Mouse (Mus musculus) kidney, adult 9 months (tissue): Measurements from ENCODE around the gene Epha2.
A peak's percentile ranks its signal among the peaks of the same experiment; 100 is the strongest.

Source experiments
- DNase-seq: peaks from one replicate; pipeline ENCODE4 v3.0.0; 2022

Epha2 gene

GRCm38 (mm10) chr4:141301116-141301553, at the start of gene Epha2:
Epha2 (plus strand) TSS chr4:141301240.
- peak; percentile 95 for DNase-seq

DNA sequence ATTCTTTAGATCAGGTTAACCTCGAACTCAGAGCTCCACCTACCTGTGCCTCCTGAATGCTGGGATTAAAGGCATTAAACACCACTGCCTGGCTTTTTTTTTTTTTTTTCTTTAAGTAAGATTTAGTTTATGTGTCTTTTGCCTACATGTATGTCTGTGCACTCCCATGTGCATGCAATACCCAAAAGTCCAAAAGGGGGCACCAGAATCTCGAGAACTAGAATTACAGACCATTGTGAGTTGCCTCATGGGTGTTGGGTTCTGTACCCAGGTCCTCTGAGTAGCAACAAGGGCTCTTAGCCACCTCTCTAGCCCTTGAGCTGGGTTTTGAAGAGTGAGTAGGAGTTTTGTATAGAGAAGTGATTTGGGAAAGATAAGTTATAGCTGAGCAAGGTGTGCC, 48.4 kb upstream of the Epha2 start:
- no peak for DNase-seq

DNA sequence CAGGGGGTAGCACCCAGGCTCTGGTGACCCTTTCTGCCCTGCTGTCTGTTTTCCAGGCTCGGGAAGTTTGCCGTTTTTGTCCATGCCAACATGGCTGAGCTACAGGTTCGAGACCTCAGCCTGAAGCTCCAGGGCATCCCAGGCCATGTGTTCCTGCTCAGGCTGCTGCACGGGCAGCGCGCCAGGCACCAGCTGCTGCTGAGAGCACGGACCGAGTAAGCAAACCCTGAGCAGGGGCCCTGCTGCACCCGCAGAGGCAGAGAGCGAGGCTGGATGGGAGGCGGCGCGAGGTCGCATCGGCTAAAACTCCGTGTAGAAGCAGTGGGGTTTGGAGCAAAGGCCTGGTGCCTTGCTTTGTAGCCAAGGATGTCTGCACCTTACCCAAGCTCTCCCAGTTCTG, 46.8 kb upstream of the Epha2 start:
- DNase-seq: no peak

- no peak for DNase-seq
Observed at GRCm38 (mm10) chr4:141257440-141257839, 43.6 kb upstream of the Epha2 start.

GRCm38 (mm10) chr4:141259413-141259812, 41.6 kb upstream of the Epha2 start:
- DNase-seq: no peak

- DNase-seq: no peak
Observed at GRCm38 (mm10) chr4:141260007-141260723, 40.9 kb upstream of the Epha2 start.

GRCm38 (mm10) chr4:141262906-141263637, 38.0 kb upstream of the Epha2 start:
- no peak for DNase-seq

GRCm38 (mm10) chr4:141265979-141266637, 34.9 kb upstream of the Epha2 start:
- DNase-seq: no peak

DNA sequence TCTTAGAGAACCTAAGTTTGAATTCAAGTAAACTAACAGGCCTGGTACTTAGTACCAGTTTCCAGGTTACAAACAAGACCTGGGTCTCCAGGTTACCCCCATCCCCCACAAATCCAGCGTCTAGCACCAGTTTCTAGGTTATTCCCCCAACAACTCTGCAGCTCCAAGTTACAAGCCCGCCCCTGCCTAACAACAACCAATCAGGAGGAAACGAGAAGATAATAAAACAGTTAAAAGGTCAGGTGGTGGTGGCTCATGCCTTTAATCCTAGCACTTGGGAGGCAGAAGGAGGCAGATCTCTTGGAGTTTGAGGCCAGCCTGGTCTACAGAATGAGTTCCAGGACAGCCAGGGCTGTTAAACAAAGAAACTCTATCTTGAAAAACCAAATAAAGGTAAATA, 33.8 kb upstream of the Epha2 start:
- DNase-seq: no peak

DNA sequence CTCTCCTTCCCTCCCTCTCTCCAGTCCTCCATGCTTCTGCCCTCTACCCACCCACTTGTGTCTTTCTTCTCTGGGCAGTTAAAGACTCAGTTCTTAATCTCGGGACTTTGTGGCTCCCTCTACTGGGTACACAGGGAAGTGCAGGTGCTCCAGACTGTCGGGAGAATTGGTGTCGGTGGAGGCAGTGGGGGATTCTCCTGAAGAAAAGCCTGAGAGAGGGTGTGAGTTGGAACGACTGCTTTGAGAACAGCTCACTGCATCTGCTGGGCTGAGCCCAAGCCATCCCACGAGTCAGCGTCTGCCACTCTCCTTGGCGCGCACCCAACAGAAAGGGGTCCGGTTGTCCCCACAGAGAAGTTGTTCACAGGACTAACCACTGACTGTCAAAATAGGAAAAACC, 33.2 kb upstream of the Epha2 start:
- peak; percentile 67 for DNase-seq

DNA sequence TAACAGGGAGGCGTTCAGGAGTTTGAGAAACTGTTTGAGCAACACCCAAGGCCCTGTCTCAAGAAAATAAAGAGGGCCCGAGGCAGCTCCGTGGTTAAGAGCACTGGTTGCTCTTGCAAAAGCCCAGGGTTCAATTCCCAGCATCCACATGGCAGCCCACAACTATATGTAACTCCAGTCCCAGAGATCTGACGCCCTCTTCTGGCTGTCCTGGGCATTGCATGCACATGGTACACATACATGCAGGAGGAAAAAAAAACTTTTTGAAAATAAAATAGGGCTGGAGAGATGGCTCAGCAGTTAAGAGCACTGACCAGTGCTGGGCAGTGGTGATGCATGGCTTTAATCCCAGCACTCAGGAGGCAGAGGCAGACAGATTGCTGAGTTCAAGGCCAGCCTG, 32.7 kb upstream of the Epha2 start:
- no peak for DNase-seq

DNA sequence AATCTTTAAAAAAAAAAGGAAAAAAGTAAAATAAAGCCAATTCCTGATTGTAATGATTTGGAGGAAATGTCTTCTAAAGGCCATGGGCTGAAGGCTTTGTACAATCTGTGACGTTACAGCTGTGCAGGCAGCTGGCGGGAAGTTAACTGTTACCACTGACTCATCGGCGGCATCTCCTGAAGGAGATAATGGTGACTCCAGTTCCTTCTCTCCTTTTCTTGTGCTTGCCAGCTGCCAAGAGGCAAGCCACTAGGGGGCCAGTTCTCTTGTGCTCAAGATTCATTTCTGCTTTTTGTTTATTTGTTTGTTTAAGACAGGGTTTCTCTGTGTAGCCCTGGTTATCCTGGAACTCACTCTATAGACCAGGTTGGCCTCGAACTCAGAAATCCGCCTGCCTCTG, 32.0 kb upstream of the Epha2 start:
- no peak for DNase-seq

DNA sequence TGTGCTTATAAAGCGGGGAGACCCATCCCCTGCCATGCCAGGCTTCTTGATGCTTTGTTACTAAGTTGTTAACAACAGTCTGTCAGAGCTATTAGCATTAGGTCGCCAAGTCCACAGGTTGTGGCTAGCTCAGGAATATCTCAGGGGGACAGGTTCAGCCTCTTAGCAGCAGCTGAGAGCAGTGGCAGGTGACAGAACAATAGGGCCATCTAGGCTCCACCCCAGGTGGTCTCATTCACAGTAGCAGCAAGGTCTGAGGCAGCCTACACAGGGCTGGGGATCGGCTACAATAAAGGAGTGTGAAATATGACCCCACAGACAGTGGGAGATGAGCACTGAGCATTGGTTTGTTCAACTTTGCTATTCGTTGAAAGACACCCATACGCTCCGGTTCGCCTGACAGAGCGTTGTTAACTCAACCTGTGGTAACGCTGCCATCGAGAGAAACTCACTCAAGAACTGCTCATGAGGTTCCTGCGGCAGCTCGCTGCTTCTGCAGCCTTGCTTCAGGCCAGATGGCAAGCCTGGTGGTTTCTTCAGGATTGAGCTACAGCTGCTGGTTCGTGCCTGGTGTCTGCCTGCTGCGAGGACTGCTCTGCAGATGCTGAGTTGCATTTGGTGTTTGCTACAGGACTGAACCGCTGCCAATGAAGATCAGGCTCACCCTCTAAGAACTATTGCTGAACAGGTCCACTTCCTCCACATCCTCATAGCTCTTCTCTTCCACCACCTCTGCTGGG, 30.7 kb upstream of the Epha2 start:
- no peak for DNase-seq

DNA sequence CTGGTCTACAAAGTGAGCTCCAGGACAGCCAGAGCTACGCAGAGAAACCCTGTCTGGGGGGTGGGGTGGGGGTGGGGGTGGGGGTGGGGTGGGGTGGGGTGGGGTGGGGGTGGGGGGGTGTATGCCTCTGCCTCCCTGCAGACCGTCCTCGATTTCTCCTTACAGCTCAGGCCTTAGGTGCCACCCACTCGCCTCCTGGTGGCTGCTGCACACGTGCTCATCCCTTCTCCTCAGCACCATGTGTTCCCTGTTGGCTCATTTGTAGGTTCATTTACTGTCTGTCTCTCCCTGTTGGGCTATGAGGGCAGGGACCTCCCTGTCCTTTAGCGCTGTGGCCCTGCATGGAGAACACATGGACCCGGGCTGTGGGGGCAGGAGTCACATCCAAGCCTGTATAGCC, 29.8 kb upstream of the Epha2 start:
- no peak for DNase-seq

- no peak for DNase-seq
Observed at GRCm38 (mm10) chr4:141271721-141272120, 29.3 kb upstream of the Epha2 start.

DNA sequence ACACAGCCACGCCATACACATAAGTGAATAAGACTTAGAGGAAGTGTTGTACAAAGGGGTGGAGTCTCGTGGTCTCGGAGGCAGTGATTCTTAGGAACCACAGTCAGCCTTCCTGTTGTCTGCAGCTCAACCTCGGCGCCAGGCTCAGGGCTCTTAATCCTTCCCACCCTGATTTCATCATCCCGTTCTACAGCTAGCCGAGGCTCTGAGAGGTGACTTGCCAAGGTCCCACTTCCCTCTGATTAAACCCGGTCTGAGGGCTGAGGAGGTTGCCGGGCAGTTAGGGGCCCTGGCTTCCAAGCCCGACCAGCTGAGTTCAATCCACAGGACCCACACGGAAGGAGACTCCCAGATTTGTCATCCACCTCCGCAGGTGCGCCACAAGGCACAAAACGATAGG, 28.2 kb upstream of the Epha2 start:
- DNase-seq: no peak

DNA sequence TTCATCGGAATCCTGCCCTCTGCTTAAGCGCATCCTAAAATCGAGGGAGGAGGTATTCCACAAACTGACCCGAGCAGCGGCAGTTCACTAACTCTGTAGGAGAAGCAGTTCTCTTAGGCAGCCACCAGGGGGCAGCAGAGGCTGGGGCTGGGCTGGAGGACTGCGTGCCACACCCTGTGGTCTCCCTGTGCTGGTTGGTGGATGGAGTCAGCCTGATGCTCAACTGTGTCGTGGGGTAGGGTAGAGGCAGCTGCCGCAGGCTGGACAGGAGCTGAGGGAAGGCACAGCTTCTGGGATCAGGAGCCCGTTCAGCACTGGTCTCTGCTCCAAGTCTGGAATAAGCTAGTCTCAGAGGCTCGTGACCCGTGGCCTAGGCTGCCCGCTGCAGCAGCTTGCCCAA, 27.7 kb upstream of the Epha2 start:
- DNase-seq: peak; percentile 71

GRCm38 (mm10) chr4:141274485-141275341, 26.3 kb upstream of the Epha2 start:
- DNase-seq: no peak

DNA sequence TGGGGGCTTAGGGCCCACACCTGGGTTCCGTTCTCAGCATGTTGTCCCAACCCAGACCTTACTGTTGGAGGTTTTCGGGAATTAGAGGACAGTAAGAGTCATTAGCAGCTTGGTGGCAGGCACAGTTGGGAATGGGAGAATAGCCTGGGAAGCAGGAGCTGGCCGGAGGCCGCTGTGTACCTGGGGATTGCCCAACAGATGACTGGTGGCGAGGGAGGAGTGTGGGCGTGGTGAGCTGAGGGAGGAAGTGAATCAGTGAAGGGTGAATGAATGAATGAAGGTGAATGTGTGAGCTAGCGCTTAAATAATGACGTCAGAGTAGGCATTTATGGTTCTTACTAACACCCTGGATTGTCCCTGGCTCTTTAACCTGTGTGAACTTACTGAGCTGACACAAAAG, 23.9 kb upstream of the Epha2 start:
- DNase-seq: no peak

- DNase-seq: peak; percentile 86
Observed at GRCm38 (mm10) chr4:141278154-141278553, 22.9 kb upstream of the Epha2 start.

DNA sequence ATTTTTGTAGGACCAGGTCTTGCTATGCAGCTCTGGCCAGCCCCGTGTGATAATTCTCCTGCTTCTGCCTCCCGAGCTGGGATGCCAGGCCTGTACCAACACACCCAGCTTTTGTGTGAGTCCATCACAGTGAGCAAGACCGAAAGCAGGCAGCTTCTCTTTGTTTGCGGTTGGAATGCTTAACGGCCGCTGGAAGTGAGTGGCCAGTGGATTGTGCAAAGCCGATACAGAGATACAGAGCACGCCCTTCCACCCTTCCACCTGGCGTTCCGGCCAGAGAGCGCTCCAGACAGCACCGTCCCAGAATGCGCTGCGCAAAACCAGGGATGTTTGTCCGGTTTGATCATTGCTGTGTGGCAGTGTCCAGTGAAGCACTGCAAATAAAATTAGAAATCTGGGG, 21.7 kb upstream of the Epha2 start:
- DNase-seq: no peak

DNA sequence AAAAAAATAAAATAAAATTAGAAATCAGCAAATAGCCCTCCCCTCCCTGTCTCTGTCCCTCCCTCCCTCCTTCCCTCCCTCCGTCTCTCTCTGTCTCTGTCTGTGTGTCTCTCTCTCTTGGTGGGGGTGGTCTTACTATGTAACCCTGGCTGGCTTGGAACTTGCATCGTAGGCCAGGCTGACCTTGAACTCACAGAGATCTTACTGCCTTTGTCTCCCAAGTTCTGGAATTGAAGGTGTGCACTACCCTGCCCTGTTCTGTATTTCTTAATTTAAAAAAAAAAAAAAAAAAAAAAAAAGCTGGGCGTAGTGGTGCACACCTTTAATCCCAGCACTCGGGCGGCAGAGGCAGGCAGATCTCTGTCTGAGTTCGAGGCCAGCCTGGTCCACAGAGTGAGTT, 21.3 kb upstream of the Epha2 start:
- DNase-seq: no peak
